Mouse (Mus musculus) frontal cortex, postnatal 14 days (tissue): Measurements from ENCODE around the gene Alx3.

Source experiments
- DNase-seq, 2 experiments: peaks; one replicate each; pipeline ENCODE4 v3.0.0; 2022; ENCODE audit warnings: low spot score in 2 of 2

Alx3 gene

GRCm38 (mm10) chr3:107582875-107583767 is 11.7 kb upstream of the Alx3 start:
- DNase-seq, result no peak

- DNase-seq, result no peak
These were observed 10.9 kb upstream of the Alx3 start for GRCm38 (mm10) chr3:107583893-107584292.

- DNase-seq, result no peak
These were observed 8.3 kb upstream of the Alx3 start for GRCm38 (mm10) chr3:107586504-107586903.

GRCm38 (mm10) chr3:107591612-107592011 is 3.2 kb upstream of the Alx3 start:
- no peak for DNase-seq

- no peak for DNase-seq
These were observed 1.2 kb upstream of the Alx3 start for GRCm38 (mm10) chr3:107593632-107594031.

GRCm38 (mm10) chr3:107595264-107595937 is 570 bp downstream of the Alx3 start:
- DNase-seq, result no peak

- DNase-seq, result peak in 1 of 2 experiments; percentile 4
These were observed 1.2 kb downstream of the Alx3 start for GRCm38 (mm10) chr3:107595938-107596461.

- DNase-seq, result no peak
These were observed 1.7 kb downstream of the Alx3 start for GRCm38 (mm10) chr3:107596559-107596958.

- no peak for DNase-seq
These were observed 2.3 kb downstream of the Alx3 start for GRCm38 (mm10) chr3:107597134-107597533.

- DNase-seq, result peak in 1 of 2 experiments; percentile 3
These were observed 3.0 kb downstream of the Alx3 start for GRCm38 (mm10) chr3:107597586-107598389.

- no peak for DNase-seq
These were observed 5.3 kb downstream of the Alx3 start for GRCm38 (mm10) chr3:107600127-107600526.

- no peak for DNase-seq
These were observed 10.5 kb downstream of the Alx3 start for GRCm38 (mm10) chr3:107605304-107605703.

GRCm38 (mm10) chr3:107607221-107607620 is 12.4 kb downstream of the Alx3 start:
- DNase-seq, result no peak

- DNase-seq, result no peak
These were observed 14.0 kb downstream of the Alx3 start for GRCm38 (mm10) chr3:107608808-107609207.

- no peak for DNase-seq
These were observed 14.5 kb downstream of the Alx3 start for GRCm38 (mm10) chr3:107609376-107609775.

GRCm38 (mm10) chr3:107611394-107611793 is 16.6 kb downstream of the Alx3 start:
- DNase-seq, result no peak

- peak; percentile 47 to 74 for DNase-seq
These were observed 18.2 kb downstream of the Alx3 start for GRCm38 (mm10) chr3:107612902-107613525.

- DNase-seq, result peak in 1 of 2 experiments; percentile 2
These were observed 23.0 kb downstream of the Alx3 start for GRCm38 (mm10) chr3:107617800-107618199.

GRCm38 (mm10) chr3:107619911-107620310 is 25.1 kb downstream of the Alx3 start:
- DNase-seq, result peak in 1 of 2 experiments; percentile 1

GRCm38 (mm10) chr3:107621286-107622075 is 26.6 kb downstream of the Alx3 start:
- DNase-seq, result peak; percentile 1 to 2
